Mouse (Mus musculus): ENCODE measurements around the gene Surf6. TPM values are rescaled to one million over a fixed set of nuclear protein-coding genes. Genes with fewer than 3 reads are reported as not detected.
"Not testable (repeated sequence)": the region's sequence is repeated elsewhere in the genome, so short reads cannot be mapped to it uniquely, and the experiment has no call there.

Surf6 gene
- total RNA-seq, 2 experiments from 2014 or later: 26.4 to 27.5 TPM

DNA sequence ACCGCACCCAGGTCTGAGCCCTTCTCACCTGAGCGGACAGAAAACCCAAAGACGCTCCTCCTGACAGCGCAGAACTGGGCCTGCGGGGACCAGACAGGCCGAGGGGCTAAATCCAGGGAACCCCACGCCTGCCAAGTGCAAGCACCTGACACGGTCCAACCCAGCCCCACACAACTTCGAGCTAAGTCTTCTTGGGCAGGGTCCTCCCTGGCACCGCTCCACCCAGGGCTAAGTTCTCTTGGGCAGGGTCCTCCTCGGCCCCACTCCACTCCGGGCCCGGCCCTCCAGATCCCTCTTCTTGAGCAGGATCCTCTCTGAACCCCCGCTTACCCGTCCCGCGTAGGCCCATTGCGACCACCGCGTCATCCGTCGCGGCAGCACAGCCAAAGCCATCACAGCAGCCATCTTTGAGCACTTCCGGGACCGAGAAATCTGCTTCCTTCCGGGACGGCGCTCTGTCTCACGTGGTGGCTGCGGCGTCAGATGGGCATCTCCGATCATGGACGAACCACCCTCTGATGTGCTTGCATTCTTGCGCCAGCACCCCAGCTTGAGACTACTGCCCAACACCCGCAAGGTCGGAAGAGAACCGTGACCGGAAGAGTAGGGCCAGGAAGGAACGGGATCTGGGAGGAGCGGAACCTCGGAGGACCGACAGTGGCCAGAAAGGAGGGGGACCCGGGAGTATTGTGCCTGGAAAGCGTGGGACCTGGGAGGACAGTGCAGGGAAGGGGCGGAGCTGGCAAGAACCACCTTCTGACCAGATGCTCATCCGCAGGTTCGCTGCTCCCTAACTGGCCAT, 13.4 kb upstream of the Surf6 start, which contains the start of the genes Surf2 and Surf1:
Gene Surf2 (plus strand): TSS at position 441 of the 802 bp plus-strand sequence.
Gene Surf1 (minus strand): TSS at position 604 of the 802 bp plus-strand sequence.
- peak; percentile 88 to 89 for DNase-seq (ENCODE audit: low spot score in 2 of 2)
- intact Hi-C loops (cut with DNase I): loop anchor here (5.0 to 10.0 kb wide), 2 partner anchors 46 to 109 kb away; partner anchors contain the start of genes Rexo4 and Slc2a6

DNA sequence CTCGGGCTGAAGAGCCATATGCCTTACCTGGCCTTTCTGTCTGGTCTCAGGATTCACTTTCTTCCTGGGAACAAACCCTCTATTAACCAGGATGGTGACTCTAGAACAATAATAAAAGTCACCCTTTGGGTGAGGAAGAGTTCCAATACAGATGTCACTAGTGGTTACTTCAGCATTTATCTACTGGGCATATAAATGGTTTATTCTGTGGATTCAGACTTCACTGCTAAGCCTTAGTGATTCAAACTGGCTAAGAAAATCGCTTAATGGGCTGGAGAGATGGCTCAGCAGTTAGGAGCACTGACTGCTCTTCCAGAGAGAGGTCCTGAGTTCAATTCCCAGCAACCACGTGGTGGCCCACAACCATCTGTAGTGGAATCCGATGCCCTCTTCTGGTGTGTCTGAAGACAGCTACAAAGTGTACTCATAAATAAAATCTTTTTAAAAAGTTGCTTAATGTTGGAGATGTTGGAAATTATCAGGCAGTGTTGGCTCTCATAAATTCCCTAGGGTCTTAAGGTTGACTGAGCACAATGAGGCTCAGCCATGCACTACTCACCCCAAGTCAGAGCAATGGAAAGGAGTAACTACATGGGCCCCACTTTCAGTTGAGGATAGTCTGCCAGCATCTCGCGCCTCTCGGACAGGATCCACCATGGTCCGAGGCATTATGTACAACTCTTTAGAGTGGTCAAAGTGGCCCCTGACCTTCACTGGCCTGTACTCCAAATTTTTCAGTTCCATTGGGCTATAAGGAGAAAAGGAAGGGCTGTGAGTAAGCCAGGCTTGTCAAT, 11.7 kb upstream of the Surf6 start:
- intact Hi-C loops (cut with DNase I): loop anchor here (10.0 kb wide), 1 partner anchor 110 kb away; the partner anchor contains the start of gene Slc2a6
- DNase-seq (ENCODE audit: low spot score in 2 of 2): no peak

DNA sequence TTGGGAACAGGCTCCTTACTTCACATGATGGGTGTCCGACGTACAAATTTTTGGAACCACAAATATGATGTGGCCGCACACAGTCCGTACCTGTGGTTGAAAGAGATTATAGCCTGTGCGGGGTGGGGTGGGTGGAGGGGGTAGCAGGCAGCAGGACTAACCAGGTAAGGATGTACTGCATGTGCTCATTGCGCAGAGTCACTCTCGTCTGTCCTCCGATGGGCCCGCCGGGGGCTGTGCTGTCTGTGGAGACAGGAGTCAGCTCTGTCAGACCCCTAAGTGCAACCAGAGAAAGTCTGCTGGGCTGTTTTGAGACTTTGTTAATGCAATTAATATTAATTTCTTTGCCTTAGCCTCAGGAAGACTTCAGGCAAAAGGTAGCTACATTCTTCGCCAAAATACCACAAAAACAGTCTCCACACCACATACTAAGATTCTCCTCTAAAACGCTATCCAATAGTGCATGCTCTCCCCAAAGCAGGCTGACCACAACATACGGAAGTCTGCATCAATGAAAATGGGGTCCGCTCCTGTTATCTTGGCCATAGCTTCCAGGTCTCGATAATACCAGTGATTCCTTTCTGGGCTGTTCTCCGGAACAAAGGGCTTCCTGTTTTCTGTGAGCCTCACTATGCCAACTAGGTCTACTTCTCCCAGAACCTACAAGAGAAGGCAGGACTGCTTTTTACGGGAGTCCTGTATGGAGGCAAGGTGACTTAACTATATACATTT, 10.9 kb upstream of the Surf6 start:
- no peak for DNase-seq (ENCODE audit: low spot score in 2 of 2)
- intact Hi-C loops (cut with DNase I): loop anchor here (10.0 kb wide), 1 partner anchor 111 kb away; the partner anchor contains the start of gene Slc2a6

DNA sequence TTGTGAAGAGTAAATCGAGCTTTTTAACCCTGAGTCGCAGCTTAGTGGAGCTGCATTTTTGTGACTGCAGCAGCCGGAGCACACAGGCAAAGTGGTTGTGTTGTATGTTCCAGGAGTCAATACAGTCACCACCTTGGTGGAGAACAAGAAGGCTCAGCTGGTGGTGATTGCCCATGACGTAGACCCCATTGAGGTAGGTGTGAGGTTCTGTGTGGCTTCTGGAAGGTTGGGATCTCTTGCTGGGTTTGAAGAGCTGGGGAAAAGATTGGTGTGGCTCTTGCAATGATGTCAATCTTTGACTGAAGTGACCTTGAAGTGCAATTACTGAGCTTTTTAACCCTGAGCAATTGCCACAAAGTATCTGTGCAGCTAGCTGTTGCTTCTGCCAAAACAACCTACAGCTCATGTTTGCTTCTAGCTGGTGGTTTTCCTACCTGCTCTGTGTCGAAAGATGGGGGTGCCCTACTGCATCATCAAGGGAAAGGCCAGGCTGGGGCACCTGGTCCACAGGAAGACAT, 9.6 kb upstream of the Surf6 start:
- intact Hi-C loops (cut with DNase I): loop anchor here (10.0 kb wide), 1 partner anchor 112 kb away; the partner anchor contains the start of gene Slc2a6
- no peak for DNase-seq (ENCODE audit: low spot score in 2 of 2)

DNA sequence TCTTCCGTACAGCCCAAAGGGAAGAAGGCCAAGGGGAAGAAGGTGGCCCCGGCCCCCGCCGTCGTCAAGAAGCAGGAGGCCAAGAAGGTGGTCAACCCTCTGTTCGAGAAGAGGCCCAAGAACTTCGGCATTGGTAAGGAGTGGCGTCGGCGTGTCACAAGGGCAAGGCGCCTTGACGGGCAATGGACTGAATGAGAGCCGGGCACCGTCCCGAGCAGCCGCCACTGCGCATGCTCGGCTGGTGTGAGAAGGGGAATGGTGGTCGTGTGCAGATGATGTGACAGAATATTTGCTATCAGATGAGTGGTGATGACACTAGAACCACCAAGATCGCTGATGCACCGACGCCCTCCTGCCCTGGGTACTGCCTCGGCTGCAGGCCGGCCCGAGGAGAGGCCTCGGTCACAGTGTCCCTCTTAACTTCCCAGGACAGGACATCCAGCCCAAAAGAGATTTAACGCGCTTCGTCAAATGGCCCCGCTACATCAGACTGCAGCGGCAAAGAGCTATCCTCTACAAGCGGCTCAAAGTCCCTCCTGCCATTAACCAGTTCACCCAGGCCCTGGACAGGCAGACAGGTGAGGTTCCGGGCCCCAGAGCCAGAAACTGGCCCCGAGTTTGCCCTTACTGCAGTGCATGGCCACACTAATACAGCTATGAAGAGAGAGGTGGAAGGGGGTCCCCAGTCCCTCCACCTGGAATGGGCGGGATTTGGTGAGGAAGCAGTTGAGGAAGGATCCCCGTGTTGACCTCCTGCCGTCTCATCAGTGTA, 8.5 kb upstream of the Surf6 start:
- DNase-seq (ENCODE audit: low spot score in 2 of 2): peak; percentile 62 to 80
- intact Hi-C loops (cut with DNase I): loop anchor here (10.0 kb wide), 1 partner anchor 114 kb away; the partner anchor contains the start of gene Slc2a6

DNA sequence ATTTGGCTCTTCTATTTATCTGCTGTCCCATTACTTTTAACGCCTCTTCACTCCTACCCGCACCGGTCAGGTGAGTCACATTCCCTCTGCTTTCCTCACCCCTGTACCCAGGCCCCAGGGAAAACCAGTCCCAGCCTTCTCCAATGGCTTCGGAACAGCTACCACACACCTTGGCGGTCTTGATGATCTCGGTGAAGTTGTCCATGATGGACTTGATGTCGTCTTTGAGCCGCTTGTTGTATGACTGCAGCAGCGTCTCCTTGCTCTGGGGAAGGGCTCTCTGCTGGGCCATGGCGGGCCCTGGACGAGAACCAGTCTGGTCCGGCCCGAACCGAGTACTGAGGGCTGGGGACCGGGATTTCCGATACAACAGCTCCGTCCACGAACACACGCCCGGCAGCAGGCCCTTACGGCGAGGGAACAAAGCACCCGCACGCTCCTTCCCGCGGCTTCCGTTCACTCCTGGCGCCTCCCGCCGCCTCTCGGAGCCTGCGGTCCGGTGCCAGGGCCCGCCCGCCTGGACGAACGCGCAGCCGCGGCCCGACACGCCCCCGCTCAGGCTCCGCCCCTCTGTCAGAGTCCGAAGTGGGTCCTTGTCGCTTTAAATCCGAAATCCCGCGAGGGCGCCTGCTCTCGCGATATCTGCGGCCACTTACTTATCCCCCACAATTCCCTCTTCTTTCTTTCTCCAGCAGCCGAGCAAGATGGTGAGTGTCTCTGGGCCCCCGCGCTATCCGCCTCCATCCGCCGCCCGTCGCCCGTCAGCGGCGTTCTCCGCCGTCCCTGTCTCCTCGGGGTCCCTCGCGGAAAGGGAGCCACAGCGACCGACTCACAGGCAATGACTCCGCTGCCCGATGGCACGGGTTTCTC, 7.7 kb upstream of the Surf6 start, which contains the start of the genes Med22 and Rpl7a:
Gene Med22 (minus strand): TSS at position 554 of the 870 bp plus-strand sequence.
Gene Rpl7a (plus strand): TSS at position 641 of the 870 bp plus-strand sequence.
- peak; percentile 100 for DNase-seq (ENCODE audit: low spot score in 2 of 2)
- intact Hi-C loops (cut with DNase I): loop anchor here (10.0 kb wide), 1 partner anchor 114 kb away; the partner anchor contains the start of gene Slc2a6

DNA sequence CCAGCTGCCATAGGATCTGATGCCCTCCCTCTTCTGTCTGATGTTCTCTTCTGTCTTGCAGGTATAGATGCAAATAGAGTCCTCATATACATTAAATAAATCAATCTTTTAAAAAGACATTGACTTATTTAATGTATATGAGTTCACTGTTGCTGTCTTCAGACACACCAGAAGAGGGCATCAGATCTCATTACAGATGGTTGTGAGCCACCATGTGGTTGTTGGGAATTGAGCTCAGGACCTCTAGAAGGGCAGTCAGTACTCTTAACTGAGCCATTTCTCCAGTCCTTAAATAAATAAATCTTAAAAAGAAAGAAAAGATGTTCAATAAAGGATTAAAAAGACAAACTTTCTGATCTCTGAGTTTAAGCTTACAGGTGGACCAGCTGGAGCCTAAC, 6.7 kb upstream of the Surf6 start:
- no peak for DNase-seq (ENCODE audit: low spot score in 2 of 2)
- intact Hi-C loops (cut with DNase I): loop anchor here (10.0 kb wide), 1 partner anchor 265 kb away; no protein-coding TSS in a partner anchor

DNA sequence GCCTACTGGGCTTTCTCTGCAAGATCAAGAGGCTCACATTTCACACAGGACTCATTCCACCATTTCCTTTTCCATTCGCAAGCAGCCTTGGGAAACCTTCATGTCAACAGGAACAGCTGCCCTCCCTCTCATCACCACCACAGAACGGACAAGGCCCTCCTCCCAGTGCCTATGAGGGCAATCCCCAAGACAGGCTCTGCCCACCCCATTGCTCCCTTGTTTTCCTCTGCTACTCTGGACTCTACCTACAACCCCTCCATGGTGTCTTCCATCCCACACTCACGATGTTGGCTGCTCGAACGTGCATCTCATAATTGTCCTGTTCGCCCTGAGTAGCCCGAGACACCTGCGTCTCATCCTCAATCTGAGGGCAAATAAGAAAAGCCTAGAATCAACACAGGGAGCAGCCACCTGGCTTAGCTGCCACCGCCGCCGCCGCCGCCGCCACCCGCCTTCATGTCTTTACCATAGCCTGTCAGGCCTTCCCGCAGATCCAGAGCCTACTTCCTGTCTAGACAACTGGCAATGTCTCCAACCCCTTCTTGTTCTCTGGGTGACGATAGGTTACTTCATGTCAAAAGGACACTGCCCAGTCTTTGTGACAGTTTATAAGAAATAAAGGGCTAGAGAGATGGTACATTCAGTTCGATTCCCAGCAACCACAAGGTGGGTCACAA, 6.2 kb upstream of the Surf6 start:
- intact Hi-C loops (cut with DNase I): loop anchor here (10.0 kb wide), 1 partner anchor 264 kb away; no protein-coding TSS in a partner anchor
- no peak for DNase-seq (ENCODE audit: low spot score in 2 of 2)

DNA sequence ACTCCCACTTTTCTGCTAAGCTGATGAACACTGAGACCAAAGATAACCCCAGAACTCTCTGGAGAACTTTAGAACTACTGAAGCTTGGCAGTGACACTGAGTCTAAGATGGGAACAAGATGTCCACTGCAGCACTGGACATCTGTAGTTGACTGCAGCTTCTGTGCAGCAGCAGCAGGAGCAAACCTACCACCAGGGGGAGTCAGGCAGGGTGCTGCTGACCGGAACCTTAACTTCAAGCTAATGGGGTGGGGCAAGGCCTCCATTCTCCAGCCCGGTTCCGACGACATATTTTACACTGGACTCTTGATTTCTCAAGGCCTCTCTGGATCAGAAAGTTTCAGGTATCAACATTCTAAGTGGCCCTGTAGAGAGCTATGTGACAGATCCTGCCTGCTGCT, 4.4 kb upstream of the Surf6 start:
- no peak for DNase-seq (ENCODE audit: low spot score in 2 of 2)
- intact Hi-C loops (cut with DNase I): loop anchor here (10.0 kb wide), 1 partner anchor 262 kb away; no protein-coding TSS in a partner anchor

DNA sequence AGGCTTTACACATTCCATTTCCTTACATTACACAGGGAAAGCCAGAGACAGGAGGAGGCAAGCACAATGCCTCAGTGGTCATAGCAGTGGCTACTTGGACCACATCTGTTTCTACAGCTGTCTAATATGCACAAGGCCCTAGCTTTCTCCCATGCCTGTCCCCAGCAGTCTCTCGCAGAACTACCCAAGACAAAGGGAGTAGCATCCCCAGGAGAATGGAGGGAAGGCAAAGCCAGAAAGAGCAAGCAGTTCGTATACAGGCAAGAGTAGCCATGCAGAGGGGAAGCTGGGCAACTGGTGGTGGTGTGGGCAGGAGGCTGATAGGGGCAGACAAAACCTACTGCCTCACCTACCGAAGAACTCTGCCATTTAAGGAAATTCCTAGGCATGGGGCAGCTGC, 3.8 kb upstream of the Surf6 start:
- intact Hi-C loops (cut with DNase I): loop anchor here (10.0 kb wide), 1 partner anchor 262 kb away; no protein-coding TSS in a partner anchor
- no peak for DNase-seq (ENCODE audit: low spot score in 2 of 2)

DNA sequence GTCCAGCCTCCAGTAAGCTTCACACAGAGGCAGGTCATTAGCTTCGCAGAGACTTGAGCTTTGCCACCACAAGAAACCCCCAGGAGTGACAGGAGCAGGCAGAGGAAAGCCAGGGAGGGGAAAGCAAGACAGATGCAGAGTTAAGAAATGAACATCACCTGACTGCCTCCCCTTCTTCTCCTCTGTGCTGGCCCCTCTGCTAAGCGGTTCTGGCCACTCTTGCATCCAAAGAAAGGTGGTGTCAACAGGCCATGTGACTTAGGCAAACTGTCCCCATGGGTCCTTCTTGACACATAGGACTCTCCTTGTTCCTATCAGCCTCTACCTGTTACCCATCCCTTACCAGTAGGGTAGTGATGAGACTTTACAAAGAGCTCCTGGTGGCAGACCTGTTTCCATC, 3.3 kb upstream of the Surf6 start:
- intact Hi-C loops (cut with DNase I): loop anchor here (10.0 kb wide), 1 partner anchor 261 kb away; no protein-coding TSS in a partner anchor

DNA sequence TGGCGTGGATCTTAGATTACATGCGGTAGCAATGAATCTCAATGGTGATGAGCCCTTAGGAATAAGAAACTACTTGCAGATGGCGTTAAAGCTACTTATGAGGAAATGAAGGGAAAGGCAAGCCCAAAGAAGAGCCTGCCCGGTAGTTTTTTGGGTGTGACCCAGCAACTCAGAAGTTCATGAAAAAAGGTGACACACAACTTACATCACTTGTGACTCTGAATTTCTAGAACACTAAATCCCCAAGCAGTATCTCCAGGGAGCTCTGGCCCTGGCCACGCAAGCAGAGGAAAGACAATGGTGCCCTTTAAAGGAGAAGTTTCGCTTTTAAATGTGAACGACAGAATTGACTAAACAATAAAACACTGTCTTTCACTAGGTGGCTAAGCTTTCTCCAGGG, 632 bp upstream of the Surf6 start:
- DNase-seq (ENCODE audit: low spot score in 2 of 2): no peak
- intact Hi-C loops (cut with DNase I): loop anchor here (10.0 kb wide), 1 partner anchor 259 kb away; no protein-coding TSS in a partner anchor

More for the DNA sequence above, 3.3 kb upstream of the Surf6 start:
- DNase-seq (ENCODE audit: low spot score in 2 of 2): no peak

DNA sequence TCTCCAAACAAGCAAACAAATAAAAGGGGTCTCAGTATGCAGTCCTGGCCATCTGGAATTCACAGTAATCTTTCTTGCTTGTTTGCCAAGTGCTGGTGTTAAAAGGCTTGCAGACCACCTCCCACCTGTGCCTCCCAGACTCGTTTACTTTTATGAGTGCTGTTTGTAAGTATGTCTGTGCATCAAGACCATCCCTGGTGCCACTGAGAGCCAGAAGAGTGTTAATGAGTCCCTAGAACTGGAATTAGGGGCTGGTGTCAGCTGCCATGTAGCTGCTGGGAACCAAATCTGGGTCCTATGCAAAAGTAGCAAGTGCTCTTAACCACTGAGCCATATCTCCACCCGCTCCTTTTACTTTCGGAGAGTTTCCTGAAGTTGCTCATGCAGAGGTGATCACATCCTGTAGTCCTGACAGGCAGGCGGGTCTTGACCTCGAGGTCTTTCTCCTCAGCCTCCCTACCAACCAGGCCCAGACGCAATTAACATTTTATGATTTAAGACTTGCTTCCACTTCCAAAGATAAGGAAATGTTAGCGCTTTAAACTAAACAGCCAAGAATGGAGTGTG, 762 bp downstream of the Surf6 start:
- intact Hi-C loops (cut with DNase I): loop anchor here (10.0 kb wide), 1 partner anchor 257 kb away; no protein-coding TSS in a partner anchor

DNA sequence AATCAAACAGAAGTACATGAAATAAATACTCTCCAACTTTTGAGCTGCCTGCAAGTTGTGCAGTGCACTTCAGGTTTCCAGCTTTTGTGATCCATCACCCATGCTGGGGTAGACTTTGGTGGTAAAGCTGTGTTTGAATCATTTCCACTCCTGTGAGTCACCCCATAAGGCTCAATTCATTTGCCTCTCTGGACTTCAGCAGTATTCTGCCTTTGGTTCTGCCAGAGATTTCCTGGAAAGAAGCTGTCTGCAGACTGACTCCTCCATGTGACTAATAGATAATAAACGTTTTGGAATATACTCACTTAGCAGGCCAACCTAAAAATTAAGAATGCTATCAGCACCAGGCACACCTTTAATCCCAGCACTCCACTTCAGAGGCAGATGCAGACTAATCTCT, 1.9 kb downstream of the Surf6 start:
- intact Hi-C loops (cut with DNase I): loop anchor here (10.0 kb wide), 1 partner anchor 256 kb away; no protein-coding TSS in a partner anchor

More for the DNA sequence above, 762 bp downstream of the Surf6 start:
- DNase-seq (ENCODE audit: low spot score in 2 of 2): no peak

DNA sequence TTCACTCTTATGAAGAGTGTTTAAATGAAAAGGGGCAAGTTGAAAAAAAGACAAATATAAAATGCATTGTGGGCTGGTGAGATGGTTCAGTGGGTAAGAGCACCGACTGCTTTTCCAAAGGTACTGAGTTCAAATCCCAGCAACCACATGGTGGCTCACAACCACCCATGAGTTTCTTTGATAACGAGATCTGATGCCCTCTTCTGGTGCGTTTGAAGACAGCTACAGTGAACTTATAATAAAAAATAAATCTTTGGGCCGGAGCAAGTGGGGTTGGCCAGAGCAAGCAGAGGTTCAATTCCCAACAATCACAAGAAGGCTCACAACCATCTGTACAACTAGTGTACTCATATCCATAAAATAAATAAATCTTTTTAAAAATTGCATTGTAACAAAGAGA, 6.8 kb downstream of the Surf6 start:
- intact Hi-C loops (cut with DNase I): no loop called here
- no peak for DNase-seq (ENCODE audit: low spot score in 2 of 2)

More for the DNA sequence above, 1.9 kb downstream of the Surf6 start:
- DNase-seq (ENCODE audit: low spot score in 2 of 2): no peak

DNA sequence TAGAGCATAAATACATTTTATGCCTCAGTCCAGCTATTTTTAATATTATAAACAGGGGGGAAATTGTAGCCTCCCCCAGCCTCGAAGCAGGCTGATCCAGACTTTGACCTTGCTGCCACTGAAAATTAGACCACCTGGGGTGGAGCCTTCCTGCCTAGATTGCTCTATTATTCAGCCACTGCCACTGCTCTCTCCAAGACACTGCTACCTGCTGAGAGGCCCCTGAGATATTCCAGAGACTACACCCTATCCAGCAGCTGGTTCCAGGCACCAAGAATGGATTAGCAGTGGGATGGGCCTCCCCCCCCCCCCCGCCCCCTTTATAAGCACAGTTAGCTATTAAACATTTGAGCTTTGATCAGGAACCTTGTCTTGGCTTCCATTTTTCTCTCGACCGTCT, 16.5 kb downstream of the Surf6 start:
- DNase-seq (ENCODE audit: low spot score in 2 of 2); intact Hi-C loops (cut with DNase I): not testable (repeated sequence)
